Mouse (Mus musculus): ENCODE measurements around the gene B3gnt7. TPM values are rescaled to one million over a fixed set of nuclear protein-coding genes. Genes with fewer than 3 reads are reported as not detected.

B3gnt7 gene
- polyA plus RNA-seq, 1 experiment from 2014 or later: 5.9 TPM

GRCm38 (mm10) chr1:86345956-86346355 lies 43.3 kb downstream of the B3gnt7 start:
- no peaks in the 10 kb centered on the region for H3K9me3 ChIP-seq (ENCODE audit: control insufficient read depth, low read length)
- no peak overlapping the region for H3K4me3 ChIP-seq (replicated peaks; ENCODE audit: low read depth, low read length)
- H3K27me3 ChIP-seq (ENCODE audit: control insufficient read depth, insufficient read depth, low read length): no peaks in the 10 kb centered on the region
- ATAC-seq (ENCODE audit: low FRiP score, low TSS enrichment) (no peak), DNase-seq (no peak)
- no peak overlapping the region for H3K4me2 ChIP-seq (ENCODE audit: low read length)
- peaks cover 44% of the 10 kb centered on the region for H3K36me3 ChIP-seq (ENCODE audit: control insufficient read depth, insufficient read depth, low read length)
- H3K9ac ChIP-seq (replicated peaks; ENCODE audit: low read length): no peak overlapping the region
- H3K27ac ChIP-seq (replicated peaks; ENCODE audit: low read depth, low read length): no peak overlapping the region
- 95% methylated on average over 4 of the region's 4 CpGs for WGBS
- no peaks in the 10 kb centered on the region for H3K4me1 ChIP-seq (ENCODE audit: control insufficient read depth, insufficient read depth, low read length)

GRCm38 (mm10) chr1:86346851-86347715 lies 44.5 kb downstream of the B3gnt7 start:
- DNase-seq (no peak), ATAC-seq (ENCODE audit: low FRiP score, low TSS enrichment) (no peak)
- Histone ChIP-seq H3K9me3 (ENCODE audit: control insufficient read depth, low read length) (no peaks in the 10 kb centered on the region), H3K36me3 (ENCODE audit: control insufficient read depth, insufficient read depth, low read length) (peaks cover 55% of the 10 kb centered on the region), H3K27me3 (ENCODE audit: control insufficient read depth, insufficient read depth, low read length) (no peaks in the 10 kb centered on the region), H3K4me2 (ENCODE audit: low read length) (no peak overlapping the region), H3K9ac (replicated peaks; ENCODE audit: low read length) (no peak overlapping the region), H3K27ac (replicated peaks; ENCODE audit: low read depth, low read length) (no peak overlapping the region), H3K4me1 (ENCODE audit: control insufficient read depth, insufficient read depth, low read length) (no peaks in the 10 kb centered on the region), H3K4me3 (replicated peaks; ENCODE audit: low read depth, low read length) (no peak overlapping the region)
- WGBS: 86% methylated on average over 3 of the region's 3 CpGs

- Histone ChIP-seq H3K4me3 (replicated peaks; ENCODE audit: low read depth, low read length) (no peak overlapping the region), H3K36me3 (ENCODE audit: control insufficient read depth, insufficient read depth, low read length) (peaks cover 61% of the 10 kb centered on the region), H3K9me3 (ENCODE audit: control insufficient read depth, low read length) (no peaks in the 10 kb centered on the region), H3K4me1 (ENCODE audit: control insufficient read depth, insufficient read depth, low read length) (no peaks in the 10 kb centered on the region), H3K27me3 (ENCODE audit: control insufficient read depth, insufficient read depth, low read length) (no peaks in the 10 kb centered on the region), H3K27ac (replicated peaks; ENCODE audit: low read depth, low read length) (no peak overlapping the region), H3K4me2 (ENCODE audit: low read length) (no peak overlapping the region), H3K9ac (replicated peaks; ENCODE audit: low read length) (no peak overlapping the region)
- ATAC-seq (ENCODE audit: low FRiP score, low TSS enrichment): no peak
- no peak for DNase-seq
- 33% methylated on average over 1 of the region's 1 CpGs for WGBS
Observed at GRCm38 (mm10) chr1:86347716-86348045, 45.0 kb downstream of the B3gnt7 start.

- DNase-seq (no peak), ATAC-seq (ENCODE audit: low FRiP score, low TSS enrichment) (no peak)
- no peaks in the 10 kb centered on the region for H3K27me3 ChIP-seq (ENCODE audit: control insufficient read depth, insufficient read depth, low read length)
- WGBS: 63% methylated on average over 1 of the region's 1 CpGs
- no peaks in the 10 kb centered on the region for H3K9me3 ChIP-seq (ENCODE audit: control insufficient read depth, low read length)
- H3K4me3 ChIP-seq (replicated peaks; ENCODE audit: low read depth, low read length): no peak overlapping the region
- peaks cover 64% of the 10 kb centered on the region for H3K36me3 ChIP-seq (ENCODE audit: control insufficient read depth, insufficient read depth, low read length)
- no peak overlapping the region for H3K27ac ChIP-seq (replicated peaks; ENCODE audit: low read depth, low read length)
- no peaks in the 10 kb centered on the region for H3K4me1 ChIP-seq (ENCODE audit: control insufficient read depth, insufficient read depth, low read length)
- no peak overlapping the region for H3K4me2 ChIP-seq (ENCODE audit: low read length)
- no peak overlapping the region for H3K9ac ChIP-seq (replicated peaks; ENCODE audit: low read length)
Observed at GRCm38 (mm10) chr1:86348083-86348482, 45.5 kb downstream of the B3gnt7 start.

GRCm38 (mm10) chr1:86348801-86349200 lies 46.2 kb downstream of the B3gnt7 start:
- no peak overlapping the region for H3K4me2 ChIP-seq (ENCODE audit: low read length)
- H3K9me3 ChIP-seq (ENCODE audit: control insufficient read depth, low read length): no peaks in the 10 kb centered on the region
- 75% methylated on average over 4 of the region's 4 CpGs for WGBS
- H3K27ac ChIP-seq (replicated peaks; ENCODE audit: low read depth, low read length): no peak overlapping the region
- DNase-seq: no peak
- no peaks in the 10 kb centered on the region for H3K27me3 ChIP-seq (ENCODE audit: control insufficient read depth, insufficient read depth, low read length)
- no peaks in the 10 kb centered on the region for H3K4me1 ChIP-seq (ENCODE audit: control insufficient read depth, insufficient read depth, low read length)
- no peak for ATAC-seq (ENCODE audit: low FRiP score, low TSS enrichment)
- peaks cover 71% of the 10 kb centered on the region for H3K36me3 ChIP-seq (ENCODE audit: control insufficient read depth, insufficient read depth, low read length)
- H3K4me3 ChIP-seq (replicated peaks; ENCODE audit: low read depth, low read length): no peak overlapping the region
- no peak overlapping the region for H3K9ac ChIP-seq (replicated peaks; ENCODE audit: low read length)

GRCm38 (mm10) chr1:86349201-86349600 lies 46.6 kb downstream of the B3gnt7 start:
- no peak for ATAC-seq (ENCODE audit: low FRiP score, low TSS enrichment)
- H3K36me3 ChIP-seq (ENCODE audit: control insufficient read depth, insufficient read depth, low read length): peaks cover 75% of the 10 kb centered on the region
- 91% methylated on average over 3 of the region's 3 CpGs for WGBS

GRCm38 (mm10) chr1:86349696-86350095 lies 47.1 kb downstream of the B3gnt7 start:
- Histone ChIP-seq H3K9me3 (ENCODE audit: control insufficient read depth, low read length) (no peaks in the 10 kb centered on the region), H3K4me2 (ENCODE audit: low read length) (no peak overlapping the region), H3K27ac (replicated peaks; ENCODE audit: low read depth, low read length) (no peak overlapping the region), H3K4me3 (replicated peaks; ENCODE audit: low read depth, low read length) (no peak overlapping the region), H3K9ac (replicated peaks; ENCODE audit: low read length) (no peak overlapping the region), H3K36me3 (ENCODE audit: control insufficient read depth, insufficient read depth, low read length) (peaks cover 80% of the 10 kb centered on the region), H3K4me1 (ENCODE audit: control insufficient read depth, insufficient read depth, low read length) (no peaks in the 10 kb centered on the region), H3K27me3 (ENCODE audit: control insufficient read depth, insufficient read depth, low read length) (no peaks in the 10 kb centered on the region)
- ATAC-seq (ENCODE audit: low FRiP score, low TSS enrichment): no peak
- WGBS: 82% methylated on average over 1 of the region's 1 CpGs
- no peak for DNase-seq

More at GRCm38 (mm10) chr1:86349201-86349600, 46.6 kb downstream of the B3gnt7 start:
- Histone ChIP-seq H3K4me2 (ENCODE audit: low read length) (no peak overlapping the region), H3K9ac (replicated peaks; ENCODE audit: low read length) (no peak overlapping the region), H3K4me1 (ENCODE audit: control insufficient read depth, insufficient read depth, low read length) (no peaks in the 10 kb centered on the region), H3K4me3 (replicated peaks; ENCODE audit: low read depth, low read length) (no peak overlapping the region), H3K27ac (replicated peaks; ENCODE audit: low read depth, low read length) (no peak overlapping the region), H3K9me3 (ENCODE audit: control insufficient read depth, low read length) (no peaks in the 10 kb centered on the region), H3K27me3 (ENCODE audit: control insufficient read depth, insufficient read depth, low read length) (no peaks in the 10 kb centered on the region)
- no peak for DNase-seq

GRCm38 (mm10) chr1:86350576-86350975 lies 47.9 kb downstream of the B3gnt7 start:
- H3K4me1 ChIP-seq (ENCODE audit: control insufficient read depth, insufficient read depth, low read length): no peaks in the 10 kb centered on the region
- DNase-seq (no peak), ATAC-seq (ENCODE audit: low FRiP score, low TSS enrichment) (no peak)
- 90% methylated on average over 8 of the region's 8 CpGs for WGBS
- H3K27me3 ChIP-seq (ENCODE audit: control insufficient read depth, insufficient read depth, low read length): no peaks in the 10 kb centered on the region
- no peak overlapping the region for H3K4me2 ChIP-seq (ENCODE audit: low read length)
- H3K9me3 ChIP-seq (ENCODE audit: control insufficient read depth, low read length): no peaks in the 10 kb centered on the region
- H3K9ac ChIP-seq (replicated peaks; ENCODE audit: low read length): no peak overlapping the region
- H3K4me3 ChIP-seq (replicated peaks; ENCODE audit: low read depth, low read length): no peak overlapping the region
- peaks cover 89% of the 10 kb centered on the region for H3K36me3 ChIP-seq (ENCODE audit: control insufficient read depth, insufficient read depth, low read length)
- H3K27ac ChIP-seq (replicated peaks; ENCODE audit: low read depth, low read length): no peak overlapping the region

- Histone ChIP-seq H3K4me1 (ENCODE audit: control insufficient read depth, insufficient read depth, low read length) (peaks cover 5% of the 10 kb centered on the region; the same call in 1 of the 2 replicates), H3K4me2 (ENCODE audit: low read length) (no peak overlapping the region), H3K27me3 (ENCODE audit: control insufficient read depth, insufficient read depth, low read length) (no peaks in the 10 kb centered on the region), H3K9ac (replicated peaks; ENCODE audit: low read length) (no peak overlapping the region), H3K36me3 (ENCODE audit: control insufficient read depth, insufficient read depth, low read length) (peaks cover 84% of the 10 kb centered on the region), H3K4me3 (replicated peaks; ENCODE audit: low read depth, low read length) (no peak overlapping the region), H3K9me3 (ENCODE audit: control insufficient read depth, low read length) (no peaks in the 10 kb centered on the region), H3K27ac (replicated peaks; ENCODE audit: low read depth, low read length) (no peak overlapping the region)
- DNase-seq (no peak), ATAC-seq (ENCODE audit: low FRiP score, low TSS enrichment) (no peak)
- 83% methylated on average over 2 of the region's 2 CpGs for WGBS
Observed at GRCm38 (mm10) chr1:86354186-86354585, 51.6 kb downstream of the B3gnt7 start.
